Mouse (Mus musculus) adrenal gland, adult 2 months (tissue): ENCODE data around the gene Abhd15. TPM values are rescaled to one million over a fixed set of nuclear protein-coding genes. Genes with fewer than 3 reads are reported as not detected.
"Not testable (repeated sequence)": the region's sequence is repeated elsewhere in the genome, so short reads cannot be mapped to it uniquely, and the experiment has no call there.

Experiments used
- DNase-seq: peaks from one replicate; pipeline ENCODE4 v3.0.0; 2021
- polyA plus RNA-seq: library from polyadenylated mRNA; depleted of rRNA; stranded (reverse); fragments of >200 nt; gene quantifications from 2 replicates; pipeline ENCODE4 v1.2.3, GENCODE M21; 2012
- total RNA-seq, 2 experiments: library from RNA; stranded (reverse); gene quantifications; 2 replicates each; pipeline ENCODE4 v1.2.3; 2021

Gene Abhd15
- total and polyA plus RNA-seq, 3 experiments, result 12.1 to 29.9 (median 28.7) TPM

DNA sequence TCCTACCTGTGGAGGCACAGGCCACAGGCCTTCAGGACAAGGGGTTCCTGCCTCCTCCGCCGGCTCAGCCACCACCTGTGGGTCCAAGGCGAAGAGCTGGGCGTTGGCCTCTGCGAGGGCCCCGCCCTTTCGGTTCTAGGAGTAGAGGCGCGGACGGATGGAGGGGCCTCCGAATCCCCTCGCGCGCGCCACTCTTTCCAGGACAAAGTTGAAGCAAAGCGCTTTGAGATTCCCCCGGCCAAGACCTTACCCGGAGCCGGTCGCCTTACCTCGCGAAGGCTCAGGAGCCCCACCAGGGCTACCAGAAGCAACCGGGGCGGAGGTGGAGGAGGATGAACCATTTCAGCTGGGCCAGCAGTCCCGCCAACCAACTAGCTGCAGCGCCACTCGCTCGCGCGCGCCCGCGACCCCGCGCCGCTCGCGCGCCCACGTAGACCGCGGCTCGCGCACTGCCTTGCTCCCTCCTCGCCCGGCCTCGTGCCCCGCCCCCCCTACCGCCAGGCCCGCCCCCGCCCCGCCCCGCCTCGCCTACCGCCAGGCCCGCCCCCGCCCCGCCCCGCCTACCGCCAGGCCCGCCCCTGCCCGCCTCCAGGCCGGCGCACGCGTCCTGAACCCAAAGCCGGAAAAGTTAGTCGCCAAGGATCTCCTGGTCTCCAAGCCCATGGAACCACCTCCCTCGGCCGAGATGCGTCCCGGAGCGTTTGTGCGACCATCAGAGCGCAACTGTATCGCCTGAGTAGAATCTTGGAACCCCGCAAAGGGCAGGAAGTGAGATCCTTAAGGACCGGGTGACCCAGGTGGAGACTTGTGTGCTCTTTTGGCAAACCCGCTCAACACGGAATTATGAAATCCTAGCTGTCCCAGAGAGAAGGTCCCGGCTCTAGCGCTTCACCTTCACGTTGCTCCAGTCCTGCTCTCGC is 1.8 kb upstream of the Abhd15 start:
- DNase-seq, result peak; percentile 93

- peak; percentile 54 for DNase-seq
Measured at GRCm38 (mm10) chr11:77513811-77514170, 1.1 kb upstream of the Abhd15 start.

DNA sequence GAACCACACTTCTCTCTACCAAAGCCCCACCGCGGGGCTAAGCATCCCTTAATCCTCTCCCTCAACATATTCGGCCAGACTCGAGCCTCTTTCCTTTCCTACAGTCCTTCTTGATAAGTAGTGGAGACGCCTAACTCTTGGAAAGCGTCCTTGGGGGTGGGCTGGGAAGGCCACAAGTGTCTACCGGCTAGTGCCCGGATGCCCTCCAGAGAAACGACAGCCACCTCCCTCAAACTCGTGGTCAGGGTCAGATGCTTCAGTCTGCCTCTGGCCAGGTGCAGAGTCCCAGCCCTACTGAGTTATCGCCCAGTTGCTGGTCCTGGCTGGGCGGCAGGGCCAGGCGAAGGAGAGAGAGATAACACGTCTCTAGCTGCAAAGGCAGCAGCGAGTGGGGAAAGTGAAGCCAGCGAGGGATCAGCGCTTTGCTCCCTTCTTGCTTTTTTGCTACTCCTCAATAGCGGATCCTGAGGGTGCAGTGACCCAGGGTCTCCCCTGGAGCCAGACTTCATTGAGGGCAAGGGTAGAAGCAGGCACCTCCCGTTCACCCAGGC is 565 bp upstream of the Abhd15 start:
- no peak for DNase-seq

DNA sequence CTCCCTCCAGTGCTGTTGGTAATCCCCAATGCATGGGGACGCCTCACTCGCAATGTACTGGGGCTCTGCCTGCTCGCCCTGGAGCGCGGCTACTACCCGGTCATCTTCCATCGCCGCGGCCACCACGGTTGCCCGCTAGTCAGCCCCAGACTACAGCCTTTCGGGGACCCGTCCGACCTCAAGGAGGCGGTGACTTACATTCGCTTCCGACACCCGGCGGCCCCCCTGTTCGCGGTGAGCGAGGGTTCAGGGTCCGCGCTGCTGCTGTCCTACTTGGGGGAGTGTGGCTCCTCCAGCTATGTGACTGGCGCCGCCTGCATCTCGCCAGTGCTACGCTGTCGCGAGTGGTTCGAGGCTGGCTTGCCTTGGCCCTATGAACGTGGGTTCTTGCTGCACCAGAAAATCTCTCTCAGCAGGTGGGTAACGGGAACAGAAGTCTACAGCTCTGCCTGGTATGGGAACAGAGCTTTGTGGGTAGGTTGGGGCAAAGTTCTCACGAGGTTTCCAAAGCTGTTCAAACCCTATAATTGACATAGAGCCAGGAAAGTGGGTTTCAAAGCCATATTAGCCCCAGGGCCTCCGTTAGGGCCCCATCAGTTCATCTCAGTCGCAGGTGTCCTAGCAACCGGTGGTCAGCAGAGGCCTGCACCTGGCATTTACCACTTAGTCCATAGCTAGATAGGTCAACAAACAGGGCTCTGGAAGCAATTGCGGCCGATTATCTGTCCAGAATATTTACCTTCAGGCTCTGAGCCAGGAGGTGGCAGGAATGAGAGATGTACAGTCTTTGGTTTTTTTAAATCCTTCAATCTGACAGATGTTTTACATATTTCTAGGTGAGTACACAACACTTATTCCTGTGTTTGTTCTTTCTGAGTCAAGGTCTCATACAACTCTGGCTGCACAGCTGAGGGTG is 974 bp downstream of the Abhd15 start, which contains the start of gene Trp53i13:
TSS of gene Trp53i13 (minus strand) at position 344 of the 916 bp plus-strand sequence.
- no peak for DNase-seq

DNA sequence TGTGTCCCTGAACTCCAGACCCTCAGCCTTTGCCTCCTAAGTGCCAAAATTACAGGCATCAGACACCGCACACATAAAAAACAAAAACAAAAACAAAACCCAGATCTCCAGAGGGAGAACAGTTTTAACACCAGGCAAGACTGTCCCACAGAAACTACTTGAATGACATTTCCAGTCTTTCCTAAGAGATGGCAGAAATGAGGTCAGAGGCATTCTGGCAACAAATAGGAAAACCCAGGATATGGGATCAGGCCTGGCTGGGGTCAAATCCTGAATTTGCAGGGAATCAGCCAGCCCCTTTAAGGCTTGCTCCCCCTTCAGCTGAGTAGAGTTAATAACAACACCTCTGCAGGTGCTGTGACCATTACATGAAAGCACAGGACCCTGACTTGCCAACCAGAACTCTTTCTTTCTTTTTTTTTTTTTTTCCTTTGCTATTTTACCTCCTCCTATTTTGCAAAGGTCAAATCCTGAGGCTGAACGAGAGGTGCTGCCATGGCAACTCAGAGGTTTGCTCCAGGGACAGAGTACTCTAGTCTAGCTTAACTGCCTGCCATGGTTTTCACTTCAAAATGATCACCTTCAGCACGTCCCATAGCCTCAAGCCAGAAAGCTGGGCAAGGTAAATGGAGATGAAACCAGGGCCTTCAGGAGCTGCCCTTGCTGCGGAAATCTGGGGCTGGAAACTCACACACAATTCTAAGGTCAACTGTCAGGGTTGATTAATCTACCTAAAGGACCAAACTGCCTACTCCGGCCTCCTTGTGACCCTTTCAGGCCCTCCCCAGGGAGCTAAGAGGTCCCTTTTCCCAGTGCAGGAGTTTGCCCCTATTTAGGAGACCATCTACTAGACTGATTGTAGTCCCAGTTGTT is 1.9 kb downstream of the Abhd15 start:
- DNase-seq, result no peak

DNA sequence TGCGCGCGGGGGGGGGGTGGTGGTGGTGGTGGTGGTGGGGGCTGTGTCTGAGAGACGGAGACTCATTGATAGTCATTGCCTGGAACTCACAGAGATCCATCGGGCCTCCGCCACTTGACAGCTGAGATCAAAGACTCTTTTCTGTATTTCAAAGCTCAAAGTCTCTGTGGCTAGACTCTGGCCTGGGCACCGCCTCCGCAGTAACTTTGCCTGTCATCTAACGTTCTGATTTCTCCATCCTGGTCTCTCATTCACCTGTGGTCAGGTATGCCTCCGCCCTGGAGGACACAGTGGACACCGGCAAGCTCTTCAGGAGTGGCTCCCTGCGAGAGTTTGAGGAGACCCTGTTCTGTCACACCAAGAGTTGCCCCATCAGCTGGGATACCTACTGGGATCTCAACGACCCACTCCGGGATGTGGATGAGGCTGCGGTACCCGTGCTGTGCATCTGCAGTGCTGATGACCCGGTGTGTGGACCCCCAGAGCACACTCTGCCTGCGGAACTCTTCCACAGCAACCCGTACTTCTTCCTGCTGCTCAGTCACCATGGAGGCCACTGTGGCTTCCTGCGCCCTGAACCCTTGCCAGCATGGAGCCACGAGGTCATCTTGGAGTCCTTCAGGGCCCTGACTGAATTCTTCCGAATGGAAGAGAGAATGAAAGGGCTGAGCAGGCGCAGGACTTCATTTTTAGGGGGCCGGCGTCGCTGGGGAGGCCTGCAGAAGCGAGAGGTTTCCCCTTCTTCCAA is 3.3 kb downstream of the Abhd15 start:
- peak; percentile 60 for DNase-seq

DNA sequence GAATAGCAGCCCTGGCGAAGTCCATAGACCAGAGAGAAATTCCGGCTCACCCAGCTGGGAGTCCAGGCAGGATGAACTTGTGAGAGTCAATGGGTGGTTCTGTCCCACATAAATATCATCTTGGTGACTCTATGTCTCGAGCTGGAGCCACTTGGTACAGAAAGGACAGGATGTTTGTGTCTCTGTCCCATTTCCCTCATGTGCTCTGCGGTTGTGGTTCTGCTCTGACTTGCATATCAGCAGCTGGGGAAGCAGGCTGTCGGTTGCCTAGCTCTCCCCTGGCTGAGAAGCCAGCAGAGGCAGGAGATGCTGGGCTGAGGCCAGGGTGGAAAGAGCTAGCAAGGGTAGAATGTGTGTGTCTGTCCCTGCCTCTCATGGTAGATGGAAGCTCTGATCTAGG is 4.1 kb downstream of the Abhd15 start, which contains the start of gene Gm10392:
TSS of gene Gm10392 (minus strand) at position 156 of the 400 bp plus-strand sequence.
- no peak for DNase-seq

DNA sequence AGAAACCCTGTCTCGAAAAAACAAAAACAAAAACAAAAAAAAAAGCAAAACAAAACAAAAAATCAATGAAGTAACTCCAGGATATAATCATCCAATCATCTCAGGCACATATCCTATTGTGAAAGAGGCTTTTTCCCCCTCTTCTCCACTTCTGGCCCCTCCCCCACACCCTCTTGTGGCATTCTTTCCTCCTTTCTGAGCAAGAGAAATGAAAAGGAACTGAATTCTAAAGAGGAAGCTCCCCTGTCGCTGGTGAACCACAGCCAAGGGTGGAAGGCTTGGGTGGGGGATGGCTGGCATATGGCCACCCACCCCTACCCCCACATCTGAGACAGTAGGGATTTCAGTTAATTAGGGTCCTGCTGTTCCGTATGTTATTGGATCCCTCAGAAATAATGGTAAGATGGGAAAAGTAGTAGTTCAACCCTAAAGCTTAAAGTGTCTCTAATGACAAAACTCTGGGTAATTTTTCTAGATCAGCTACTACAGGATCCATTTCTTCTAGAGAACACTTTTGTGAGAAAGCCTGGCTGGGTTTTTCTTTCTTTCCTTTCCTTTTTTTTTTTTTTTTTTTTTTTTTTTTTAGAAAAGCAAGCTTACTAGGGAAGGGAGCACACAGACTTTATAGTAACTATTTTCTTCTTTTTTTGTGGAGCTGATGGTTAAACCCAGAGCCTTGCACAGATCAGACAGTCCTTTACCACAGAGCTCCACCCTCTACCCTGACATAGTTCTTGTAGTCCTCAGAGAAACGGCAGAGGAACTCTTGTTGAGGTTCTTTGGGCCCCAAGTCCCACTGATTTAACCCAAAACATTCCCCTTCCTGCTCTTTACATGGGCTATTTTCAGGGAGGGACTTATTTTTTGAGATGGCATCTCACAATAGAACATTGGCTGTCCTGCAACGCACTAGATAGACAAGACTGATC is 5.9 kb downstream of the Abhd15 start:
- DNase-seq, result no peak

GRCm38 (mm10) chr11:77525804-77526486 is 11.0 kb downstream of the Abhd15 start:
- DNase-seq, result no peak

DNA sequence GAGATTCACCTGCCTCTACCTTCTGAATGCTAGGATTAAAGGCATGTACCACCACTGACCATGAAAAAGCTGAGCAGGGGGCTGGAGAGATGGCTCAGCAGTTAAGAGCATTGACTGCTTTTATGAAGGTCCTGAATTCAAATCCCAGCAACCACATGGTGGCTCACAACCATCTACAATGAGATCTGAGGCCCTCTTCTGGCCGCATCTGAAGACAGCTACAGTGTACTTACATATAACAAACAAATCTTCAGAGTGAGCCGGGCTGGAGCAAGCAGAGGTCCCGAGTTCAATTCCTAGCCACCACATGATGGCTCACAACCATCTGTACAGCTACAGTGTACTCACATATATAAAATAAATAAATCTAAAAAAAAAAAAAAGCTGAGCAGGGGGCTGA is 13.5 kb downstream of the Abhd15 start:
- not testable (repeated sequence) for DNase-seq

- no peak for DNase-seq
Measured at GRCm38 (mm10) chr11:77529644-77530043, 14.7 kb downstream of the Abhd15 start.

- no peak for DNase-seq
Measured at GRCm38 (mm10) chr11:77530862-77531261, 15.9 kb downstream of the Abhd15 start.

GRCm38 (mm10) chr11:77532202-77532846 is 17.4 kb downstream of the Abhd15 start:
- DNase-seq, result no peak

DNA sequence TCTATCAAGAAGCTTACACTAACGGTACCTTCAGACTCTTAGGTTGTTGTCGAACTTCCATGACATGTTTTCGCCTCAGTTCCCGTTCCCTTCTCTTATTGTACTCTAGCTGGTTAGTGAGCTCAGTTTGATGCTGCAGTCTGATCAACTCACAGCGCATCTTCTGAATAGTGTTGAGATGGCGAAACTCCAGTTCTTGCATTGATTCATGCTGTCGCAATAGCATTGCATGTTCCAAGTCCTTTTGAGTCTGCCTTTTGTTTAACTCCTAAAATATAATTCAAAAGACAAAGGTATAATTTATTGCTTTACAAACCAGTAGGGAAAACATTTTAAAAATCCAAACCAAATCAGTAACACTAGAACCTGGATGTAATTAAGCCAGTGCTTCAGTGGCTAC is 30.3 kb downstream of the Abhd15 start:
- no peak for DNase-seq

- DNase-seq, result no peak
Measured at GRCm38 (mm10) chr11:77585201-77585600, 70.3 kb downstream of the Abhd15 start.
